ENCODE assay signal across 9 mouse cellular contexts in genomic region chr5:21986311-21986710, GRCm38 (mm10).
A peak's percentile ranks its signal among the peaks of the same experiment; 100 is the strongest.
DNase-seq lines count a peak whose midpoint lies in the region; ATAC-seq and TF ChIP-seq lines count a peak whose summit lies in the region.
"Had no signal": no experiment of that assay in that cellular context is flagged by ENCODE, and none has a peak within 500 bp of the region (broad histone marks: within the 10 kb centered on the region; RNA-seq: fewer than 3 reads in every experiment).

No protein-coding gene starts in this region.

- H3K27me3 ChIP-seq in liver, embryonic 12.5 days (replicated peaks) = no peaks in the 10 kb centered on the region
- H3K27me3 ChIP-seq in embryonic facial prominence, embryonic 10.5 days (replicated peaks; ENCODE audit: low read depth, poor library complexity, severe bottlenecking) = no peaks in the 10 kb centered on the region
- H3K27me3 ChIP-seq: heart, embryonic 13.5 days had no signal

- no peak overlapping the region for H3K9ac ChIP-seq in liver, embryonic 12.5 days
- H3K9ac ChIP-seq: heart, embryonic 13.5 days had no signal

- H3K4me3 ChIP-seq in liver, embryonic 12.5 days = no peak overlapping the region
- no peak overlapping the region for H3K4me3 ChIP-seq in embryonic facial prominence, embryonic 10.5 days
- H3K4me3 ChIP-seq in layer of hippocampus, adult 2 months = no peak overlapping the region
- H3K4me3 ChIP-seq: heart, embryonic 13.5 days had no signal

- DNase-seq in liver = peak; percentile 41
- peak; percentile 34 for DNase-seq in MEL-GATA-1-ER (ENCODE audit: extremely low read depth, low read depth)
- peak; percentile 71 for DNase-seq in adrenal gland, postnatal 14 days
- peak; percentile 43 for DNase-seq in embryonic facial prominence, embryonic 10.5 days (ENCODE audit: low spot score)
- DNase-seq in layer of hippocampus, adult 2 months (ENCODE audit: low spot score in 2 of 2) = peak in 1 of 2 experiments; percentile 44
- DNase-seq in right cerebral cortex, postnatal 14 days = peak; percentile 42

- H3K4me1 ChIP-seq in liver, embryonic 12.5 days = no peaks in the 10 kb centered on the region
- no peaks in the 10 kb centered on the region for H3K4me1 ChIP-seq in embryonic facial prominence, embryonic 10.5 days
- H3K4me1 ChIP-seq: heart, embryonic 13.5 days had no signal

- no peak overlapping the region for H3K27ac ChIP-seq in liver, embryonic 12.5 days
- no peak overlapping the region for H3K27ac ChIP-seq in embryonic facial prominence, embryonic 10.5 days (replicated peaks)
- H3K27ac ChIP-seq in layer of hippocampus, adult 2 months = no peak overlapping the region
- H3K27ac ChIP-seq: heart, embryonic 13.5 days; macrophage had no signal

- peak; percentile 91 for TF ChIP-seq CTCF in layer of hippocampus, adult 2 months (conservative IDR thresholded peaks at IDR 0.05)

- no peak for ATAC-seq in liver, embryonic 12.5 days

- 24% methylated on average over 4 of the region's 4 CpGs for WGBS in liver, embryonic 12.5 days (ENCODE audit: insufficient replicate concordance)
- 54% methylated on average over 4 of the region's 4 CpGs for WGBS in embryonic facial prominence, embryonic 10.5 days

- H3K4me2 ChIP-seq in liver, embryonic 12.5 days = no peak overlapping the region
- H3K4me2 ChIP-seq: heart, embryonic 13.5 days had no signal

- peaks cover 15% of the 10 kb centered on the region for H3K36me3 ChIP-seq in liver, embryonic 12.5 days
- H3K36me3 ChIP-seq in embryonic facial prominence, embryonic 10.5 days (replicated peaks) = no peaks in the 10 kb centered on the region
- H3K36me3 ChIP-seq: heart, embryonic 13.5 days had no signal

- H3K9me3 ChIP-seq in liver, embryonic 12.5 days (replicated peaks) = no peaks in the 10 kb centered on the region
- no peaks in the 10 kb centered on the region for H3K9me3 ChIP-seq in embryonic facial prominence, embryonic 10.5 days
